Mouse (Mus musculus): ENCODE data around the gene Spi1.
"Not testable (repeated sequence)": the region's sequence is repeated elsewhere in the genome, so short reads cannot be mapped to it uniquely, and the experiment has no call there.

Spi1 gene

DNA sequence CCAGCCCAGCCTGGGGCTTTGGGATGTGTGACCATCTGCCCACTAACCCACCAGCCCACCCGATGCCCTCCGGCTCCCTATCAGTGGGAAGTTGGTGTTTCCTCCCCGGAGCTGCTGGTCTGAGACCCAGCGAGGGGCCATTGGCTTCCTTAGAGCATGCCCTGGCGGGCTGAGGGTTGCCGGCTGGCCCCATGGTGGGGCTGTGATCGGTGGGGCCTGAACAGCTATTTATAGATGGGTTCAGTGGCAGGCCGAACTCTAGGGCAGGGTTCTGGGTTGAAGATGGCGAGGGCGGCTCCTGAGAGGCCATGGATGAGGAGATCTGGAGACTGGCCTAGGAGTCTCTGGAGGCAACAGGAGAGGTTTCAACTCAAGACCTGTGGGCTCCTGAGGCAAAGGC lies 14.8 kb downstream of the Spi1 start:
- no peak for DNase-seq (ENCODE audit: low spot score)

DNA sequence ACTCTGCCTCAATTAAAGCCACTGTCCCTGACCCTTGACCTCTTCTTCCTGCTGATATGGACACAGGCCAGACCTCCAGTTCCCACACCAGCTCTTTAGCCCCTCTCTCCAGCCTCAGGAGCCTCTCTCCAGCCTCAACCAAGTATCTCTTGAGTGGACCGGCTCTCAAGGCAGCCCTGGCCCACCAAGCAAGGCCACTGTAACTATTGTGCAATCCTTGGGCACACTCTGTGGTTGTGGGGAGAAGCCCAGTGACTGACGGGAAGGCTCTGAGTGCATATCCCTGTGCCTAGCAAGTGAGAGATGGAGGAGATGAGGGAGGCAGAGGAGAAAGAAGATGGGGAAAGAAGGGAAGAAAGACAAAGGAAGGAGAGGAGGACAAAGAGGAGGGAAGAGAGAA lies 16.0 kb downstream of the Spi1 start:
- DNase-seq (ENCODE audit: low spot score), result no peak

- DNase-seq (ENCODE audit: low spot score), result peak; percentile 72
Observed at GRCm38 (mm10) chr2:91101124-91101740, 19.0 kb downstream of the Spi1 start.

- DNase-seq (ENCODE audit: low spot score), result no peak
Observed at GRCm38 (mm10) chr2:91108156-91108555, 26.0 kb downstream of the Spi1 start.

DNA sequence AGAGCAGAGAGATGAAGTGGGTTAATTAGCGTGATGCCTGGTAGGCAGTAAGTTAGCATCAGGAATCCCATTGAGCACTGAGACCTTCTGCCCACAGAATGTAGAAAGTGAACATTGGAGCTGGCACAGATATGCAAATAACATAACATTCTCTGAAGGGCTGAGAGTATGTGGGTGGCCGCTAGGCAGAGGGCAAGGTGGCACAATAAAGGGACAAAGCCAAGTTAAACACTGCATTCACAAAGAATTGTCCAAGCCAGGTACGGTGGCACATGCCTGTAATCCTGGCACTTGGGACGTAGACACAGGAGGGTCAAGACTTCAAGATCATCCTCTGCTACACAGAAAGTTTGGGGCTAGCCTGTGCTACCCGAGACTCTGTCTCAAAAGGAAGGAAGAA lies 27.1 kb downstream of the Spi1 start:
- no peak for DNase-seq (ENCODE audit: low spot score)

DNA sequence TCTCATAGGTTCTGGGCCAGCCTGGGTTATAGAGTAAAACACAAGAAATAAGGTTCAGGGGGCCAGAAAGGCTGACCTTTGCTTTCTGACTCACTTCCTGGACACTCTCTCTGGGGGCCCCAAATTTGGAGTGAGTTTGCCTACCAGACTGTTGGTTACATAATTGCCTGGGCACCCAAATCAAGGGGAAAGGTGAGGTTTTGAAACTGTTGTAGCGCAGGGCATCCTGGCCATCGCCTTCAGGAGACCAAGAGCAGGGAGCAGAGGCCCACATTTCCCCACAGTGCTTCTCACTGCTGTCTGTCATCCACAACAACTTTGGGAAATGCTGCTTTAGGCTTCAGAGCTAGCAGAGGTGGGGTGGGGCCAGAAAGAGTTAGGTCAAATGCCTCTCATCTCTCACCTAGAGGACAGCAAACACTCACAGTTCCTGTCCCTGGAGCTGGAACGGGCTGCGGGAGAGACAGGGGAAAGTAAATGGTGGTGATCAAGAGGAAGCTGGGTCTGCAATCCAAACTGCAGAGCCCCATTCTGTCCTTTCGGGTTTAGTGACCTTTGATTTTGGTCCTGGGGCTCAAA lies 27.7 kb downstream of the Spi1 start:
- DNase-seq (ENCODE audit: low spot score), result no peak

GRCm38 (mm10) chr2:91110429-91110828 lies 28.2 kb downstream of the Spi1 start:
- no peak for DNase-seq (ENCODE audit: low spot score)

DNA sequence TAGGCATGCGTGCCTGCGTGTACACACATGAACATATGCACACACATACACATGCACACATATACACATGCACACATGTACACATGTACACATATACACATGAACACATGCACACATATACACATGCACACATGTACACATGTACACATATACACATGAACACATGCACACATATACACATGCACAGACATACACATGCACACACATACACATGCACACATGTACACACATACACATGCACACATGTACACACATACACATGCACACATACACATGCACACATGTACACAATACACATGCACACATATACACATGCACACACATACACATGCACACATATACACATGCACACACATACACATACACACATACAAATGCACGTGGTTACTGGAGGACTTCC lies 29.6 kb downstream of the Spi1 start:
- DNase-seq (ENCODE audit: low spot score), result not testable (repeated sequence)

DNA sequence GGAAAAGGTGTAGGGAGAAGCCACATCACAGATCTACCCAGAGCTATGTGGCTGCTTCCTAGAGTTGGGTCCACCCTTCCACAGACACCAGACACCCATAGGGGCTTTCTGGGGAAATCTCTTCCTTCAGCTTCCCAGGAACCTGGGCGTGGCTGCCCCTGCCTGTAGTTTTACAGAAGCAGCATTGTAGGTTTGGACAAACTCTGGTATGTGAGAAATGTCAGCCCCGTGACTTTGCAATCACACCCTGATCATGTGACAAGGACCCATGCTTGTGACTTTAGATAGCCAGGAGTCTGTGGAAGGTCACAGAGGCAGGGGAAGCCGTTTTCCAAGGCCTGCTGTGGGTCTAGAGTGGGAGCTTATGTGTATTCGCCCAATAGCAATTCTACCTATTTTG lies 30.3 kb downstream of the Spi1 start:
- no peak for DNase-seq (ENCODE audit: low spot score)

DNA sequence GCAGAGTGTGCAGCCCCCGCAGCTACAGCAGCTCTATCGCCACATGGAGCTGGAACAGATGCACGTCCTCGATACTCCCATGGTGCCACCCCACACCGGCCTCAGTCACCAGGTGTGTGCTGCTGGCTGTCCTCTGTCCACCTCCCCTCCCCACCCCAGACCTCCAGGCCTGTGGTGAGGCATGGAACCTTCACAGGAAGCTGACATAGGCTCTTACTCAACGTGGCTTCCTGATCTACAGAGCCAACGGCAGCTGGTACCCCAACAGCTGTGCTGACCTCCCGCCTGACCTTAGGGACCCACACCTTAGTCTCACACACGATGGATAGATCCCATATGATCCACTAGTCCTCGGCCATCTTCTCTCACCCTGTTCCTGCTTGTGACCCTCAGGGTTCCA lies 31.1 kb downstream of the Spi1 start:
- DNase-seq (ENCODE audit: low spot score), result no peak

- DNase-seq (ENCODE audit: low spot score), result no peak
Observed at GRCm38 (mm10) chr2:91113852-91114251, 31.7 kb downstream of the Spi1 start.

- DNase-seq (ENCODE audit: low spot score), result peak; percentile 89
Observed at GRCm38 (mm10) chr2:91114781-91115577, 32.8 kb downstream of the Spi1 start.

GRCm38 (mm10) chr2:91115578-91115970 lies 33.4 kb downstream of the Spi1 start:
- DNase-seq (ENCODE audit: low spot score), result no peak

- no peak for DNase-seq (ENCODE audit: low spot score)
Observed at GRCm38 (mm10) chr2:91116842-91117241, 34.7 kb downstream of the Spi1 start.

- DNase-seq (ENCODE audit: low spot score), result no peak
Observed at GRCm38 (mm10) chr2:91117585-91118275, 35.5 kb downstream of the Spi1 start, which contains the start of gene Mybpc3. Gene Mybpc3 (plus strand): TSS chr2:91118144.

DNA sequence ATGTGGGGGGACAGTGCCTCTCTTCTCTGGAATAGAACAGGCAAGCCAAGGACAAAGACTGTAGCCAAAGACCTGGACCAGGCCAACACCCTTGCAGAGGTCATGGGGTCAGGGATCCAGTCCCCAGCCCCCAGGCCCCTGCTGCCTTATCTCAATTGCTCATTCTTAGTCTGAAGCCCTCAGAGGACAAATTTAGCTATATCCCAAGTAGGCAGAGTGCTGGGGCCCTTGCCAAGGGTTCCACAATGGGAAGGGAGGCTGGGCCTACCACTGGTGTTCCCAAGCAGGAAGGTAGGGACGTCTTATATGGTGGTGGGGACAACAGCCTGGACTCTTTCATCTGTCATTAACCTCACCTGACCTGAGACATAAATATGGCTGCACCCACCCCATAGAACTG lies 36.5 kb downstream of the Spi1 start:
- no peak for DNase-seq (ENCODE audit: low spot score)

DNA sequence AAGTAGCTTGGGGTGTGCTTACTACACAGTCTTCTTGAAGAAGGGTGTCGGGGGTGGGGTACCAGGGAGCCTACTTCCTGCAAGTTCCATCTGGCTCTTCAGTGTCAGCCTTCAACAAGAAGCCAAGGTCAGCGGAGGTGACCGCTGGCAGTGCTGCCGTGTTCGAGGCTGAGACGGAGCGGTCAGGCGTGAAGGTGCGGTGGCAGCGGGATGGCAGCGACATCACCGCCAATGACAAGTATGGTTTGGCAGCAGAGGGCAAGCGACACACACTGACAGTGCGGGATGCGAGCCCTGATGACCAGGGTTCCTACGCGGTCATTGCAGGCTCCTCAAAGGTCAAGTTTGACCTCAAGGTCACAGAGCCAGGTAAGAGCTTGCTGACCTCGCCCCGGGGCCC lies 36.9 kb downstream of the Spi1 start:
- DNase-seq (ENCODE audit: low spot score), result no peak

DNA sequence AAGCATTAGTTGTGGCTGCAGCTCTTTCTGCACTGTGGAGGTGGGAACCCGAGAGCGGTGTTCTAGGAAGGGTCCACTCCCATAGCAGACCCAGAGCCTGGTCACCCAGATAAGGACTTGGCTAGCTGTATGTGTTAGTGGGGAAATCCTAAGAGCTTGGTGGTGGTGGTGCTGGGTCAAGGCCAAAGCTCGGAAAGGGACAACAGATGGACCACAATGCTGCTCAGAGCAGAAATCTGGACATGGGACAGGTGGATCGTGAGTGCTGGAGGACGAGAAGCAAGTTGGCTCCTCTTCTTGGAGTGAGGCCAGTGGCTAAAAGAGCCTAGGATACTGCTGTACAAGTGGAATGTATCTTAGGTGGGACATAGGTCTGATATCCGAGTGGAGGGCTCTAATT lies 37.4 kb downstream of the Spi1 start:
- no peak for DNase-seq (ENCODE audit: low spot score)

DNA sequence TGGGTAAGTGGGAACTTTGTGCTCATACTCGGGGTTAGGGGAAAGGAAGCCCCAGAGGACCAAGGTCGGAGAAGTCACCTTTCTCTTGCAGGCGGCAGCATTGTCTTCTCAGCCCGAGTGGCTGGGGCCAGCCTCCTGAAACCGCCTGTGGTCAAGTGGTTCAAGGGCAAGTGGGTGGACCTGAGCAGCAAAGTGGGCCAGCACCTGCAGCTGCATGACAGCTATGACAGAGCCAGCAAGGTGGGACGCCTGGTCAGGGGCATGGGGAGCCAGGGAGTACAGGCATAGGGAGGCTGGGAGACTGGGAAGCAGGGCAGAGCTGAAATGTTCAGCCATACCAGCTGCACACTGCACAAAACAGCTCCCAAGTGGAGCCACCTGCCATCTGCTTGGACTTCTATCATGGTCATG lies 38.1 kb downstream of the Spi1 start:
- no peak for DNase-seq (ENCODE audit: low spot score)

GRCm38 (mm10) chr2:91121011-91121410 lies 38.8 kb downstream of the Spi1 start:
- no peak for DNase-seq (ENCODE audit: low spot score)

- DNase-seq (ENCODE audit: low spot score), result no peak
Observed at GRCm38 (mm10) chr2:91121497-91121896, 39.3 kb downstream of the Spi1 start.

- DNase-seq (ENCODE audit: low spot score), result no peak
Observed at GRCm38 (mm10) chr2:91123521-91123920, 41.3 kb downstream of the Spi1 start.

GRCm38 (mm10) chr2:91125101-91125500 lies 42.9 kb downstream of the Spi1 start:
- no peak for DNase-seq (ENCODE audit: low spot score)

Measured in urinary bladder, postnatal 10 days (tissue).